Mouse (Mus musculus) hindbrain, embryonic 10.5 days (tissue): Measurements from ENCODE around the gene Selenon. TPM values are rescaled to one million over a fixed set of nuclear protein-coding genes. Genes with fewer than 3 reads are reported as not detected.

Source experiments
- DNase-seq: peaks from one replicate; pipeline ENCODE4 v3.0.0-alpha.2; 2017; ENCODE audit warnings: low spot score
- H3K27ac ChIP-seq: fragments of 300-500 bp; sonication (generic); 2 replicates; pipeline ENCODE4 v1.5.1; 2016; ENCODE audit warnings: mild to moderate bottlenecking, moderate library complexity
- H3K27me3 ChIP-seq: fragments of 300-500 bp; sonication (generic); 2 replicates; pipeline ENCODE4 v1.6.1; 2016; ENCODE audit warnings: mild to moderate bottlenecking; ENCODE audit not compliant: poor library complexity, insufficient read depth, severe bottlenecking
- H3K36me3 ChIP-seq: fragments of 300-500 bp; sonication (generic); 2 replicates; pipeline ENCODE4 v1.6.1; 2016; ENCODE audit warnings: mild to moderate bottlenecking, moderate library complexity
- H3K4me1 ChIP-seq: fragments of 300-500 bp; sonication (generic); replicated peaks from 2 replicates; pipeline ENCODE4 v1.6.1; 2016; ENCODE audit warnings: mild to moderate bottlenecking
- H3K4me3 ChIP-seq: fragments of 300-500 bp; sonication (generic); 2 replicates; pipeline ENCODE4 v1.5.1; 2016; ENCODE audit warnings: mild to moderate bottlenecking, moderate library complexity
- H3K9me3 ChIP-seq: fragments of 300-500 bp; sonication (generic); 2 replicates; pipeline ENCODE4 v1.6.1; 2016; ENCODE audit warnings: mild to moderate bottlenecking, moderate library complexity
- WGBS: fragments of 180-500 bp; shearing (Covaris S2); methylation state at CpG from one replicate; pipeline ENCODE4 v1.1.7; 2016; 5-methylcytosine and 5-hydroxymethylcytosine counted together
- polyA plus RNA-seq: library from polyadenylated mRNA; unstranded; fragments of >200 nt; fragmentation: Nextera tagmentation; extraction: Ambion mirVana; gene quantifications from 2 replicates; pipeline ENCODE4 v1.2.1, GENCODE M21; 2016

Gene Selenon
- polyA plus RNA-seq, 1 experiment from 2014 or later: 8.6 TPM

DNA sequence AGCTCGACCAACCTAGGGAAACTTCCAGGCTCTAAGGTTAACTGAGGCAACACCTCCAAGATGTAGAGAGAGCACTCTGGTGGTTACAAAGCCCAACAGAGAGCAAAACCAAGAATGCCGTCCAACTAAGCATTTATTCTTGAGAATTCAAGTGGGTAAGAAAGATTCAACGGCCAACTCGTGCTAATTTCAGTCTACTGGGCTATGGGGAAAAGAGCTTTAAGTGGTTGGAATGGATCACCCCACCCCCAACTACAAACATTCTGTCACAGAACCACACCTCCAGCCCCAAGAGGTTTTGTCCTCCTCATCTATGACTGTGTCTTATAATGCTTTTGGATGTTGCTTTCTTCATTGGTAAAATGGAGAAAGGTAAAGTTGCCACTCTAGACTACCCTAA lies 19.0 kb downstream of the Selenon start:
- Histone ChIP-seq H3K27ac (no peak overlapping the region), H3K9me3 (no peaks in the 10 kb centered on the region), H3K36me3 (peaks cover 42% of the 10 kb centered on the region), H3K27me3 (no peaks in the 10 kb centered on the region), H3K4me3 (no peak overlapping the region), H3K4me1 (peaks cover 29% of the 10 kb centered on the region)
- DNase-seq: no peak
- 89% methylated on average over 4 of the region's 4 CpGs for WGBS

DNA sequence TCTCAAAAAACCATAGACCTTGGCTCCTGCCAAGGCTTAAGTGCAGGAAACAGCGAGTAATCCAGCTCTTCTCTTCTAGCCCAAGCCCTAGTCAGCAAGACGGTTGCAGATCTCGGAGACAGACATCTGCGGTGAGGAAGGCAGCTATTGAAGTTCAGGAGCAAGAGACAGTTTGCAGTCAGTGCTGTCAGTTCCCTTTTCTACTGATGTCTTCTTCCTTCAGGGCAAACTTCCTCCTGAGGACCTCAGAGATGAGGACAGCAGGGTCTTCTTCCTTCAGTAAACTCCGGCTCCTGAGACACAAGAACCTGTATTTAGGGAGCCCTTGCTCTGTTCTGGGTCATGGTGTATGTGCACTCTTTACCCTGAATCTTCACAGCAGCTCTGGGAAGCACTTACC lies 25.7 kb downstream of the Selenon start:
- H3K36me3 ChIP-seq: peaks cover 100% of the 10 kb centered on the region
- no peaks in the 10 kb centered on the region for H3K9me3 ChIP-seq
- DNase-seq: no peak
- H3K4me3 ChIP-seq: no peak overlapping the region
- H3K27me3 ChIP-seq: no peaks in the 10 kb centered on the region
- 87% methylated on average over 5 of the region's 5 CpGs for WGBS
- no peak overlapping the region for H3K27ac ChIP-seq
- H3K4me1 ChIP-seq: no peaks in the 10 kb centered on the region

DNA sequence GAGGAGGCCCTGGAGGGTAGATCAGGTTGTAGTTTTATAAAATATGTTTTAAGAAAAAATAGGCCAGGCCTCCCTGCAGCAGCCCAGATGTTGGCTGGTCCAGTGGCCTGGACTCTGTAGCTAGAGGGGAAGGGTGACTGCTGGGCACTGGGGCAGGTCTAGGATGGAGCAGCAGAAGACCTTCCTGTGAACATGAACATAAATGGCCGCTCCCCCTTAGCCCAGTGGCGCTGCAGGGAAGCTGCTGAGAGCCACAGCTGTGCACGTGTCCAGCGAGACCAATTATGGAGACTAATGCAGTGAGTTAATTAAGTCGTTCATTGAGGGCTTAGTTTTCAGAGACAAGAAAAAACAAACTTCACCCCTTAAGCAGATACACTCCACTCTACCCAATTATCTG lies 26.2 kb downstream of the Selenon start:
- H3K4me3 ChIP-seq: no peak overlapping the region
- no peak for DNase-seq
- no peaks in the 10 kb centered on the region for H3K27me3 ChIP-seq
- peaks cover 99% of the 10 kb centered on the region for H3K36me3 ChIP-seq
- WGBS: 80% methylated on average over 5 of the region's 5 CpGs
- no peaks in the 10 kb centered on the region for H3K9me3 ChIP-seq
- H3K27ac ChIP-seq: no peak overlapping the region
- no peaks in the 10 kb centered on the region for H3K4me1 ChIP-seq

DNA sequence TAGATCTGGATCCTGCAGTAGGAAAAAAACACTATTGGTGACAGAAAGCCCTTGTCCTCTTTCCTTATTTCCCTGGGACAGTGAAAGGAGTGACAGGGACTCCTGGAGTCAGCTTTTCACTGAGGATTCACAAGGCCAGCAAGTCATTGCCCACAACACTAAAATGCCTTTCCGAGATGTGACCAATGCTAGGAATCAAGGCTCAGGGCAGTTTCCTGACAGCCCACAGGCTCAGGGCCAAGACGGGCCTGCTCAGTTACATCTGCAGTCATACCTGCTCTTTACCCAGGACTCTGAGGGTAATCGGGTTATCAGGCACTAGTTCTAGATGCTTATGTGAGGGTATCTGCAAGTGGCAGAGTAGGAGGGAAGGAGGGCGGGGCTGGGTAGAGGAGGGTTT lies 28.5 kb downstream of the Selenon start:
- H3K36me3 ChIP-seq: peaks cover 92% of the 10 kb centered on the region
- H3K9me3 ChIP-seq: no peaks in the 10 kb centered on the region
- no peak overlapping the region for H3K4me3 ChIP-seq
- H3K4me1 ChIP-seq: no peaks in the 10 kb centered on the region
- 91% methylated on average over 4 of the region's 4 CpGs for WGBS
- H3K27me3 ChIP-seq: no peaks in the 10 kb centered on the region
- H3K27ac ChIP-seq: no peak overlapping the region
- DNase-seq: no peak

- Histone ChIP-seq H3K4me3 (no peak overlapping the region), H3K4me1 (peaks cover 6% of the 10 kb centered on the region; the same call in 1 of the 2 replicates), H3K27me3 (no peaks in the 10 kb centered on the region), H3K27ac (no peak overlapping the region), H3K9me3 (no peaks in the 10 kb centered on the region), H3K36me3 (peaks cover 63% of the 10 kb centered on the region)
- no peak for DNase-seq
These were observed 32.7 kb downstream of the Selenon start for GRCm38 (mm10) chr4:134519281-134519680.

GRCm38 (mm10) chr4:134518541-134518940 lies 33.4 kb downstream of the Selenon start:
- no peaks in the 10 kb centered on the region for H3K27me3 ChIP-seq
- H3K27ac ChIP-seq: no peak overlapping the region
- H3K36me3 ChIP-seq: peaks cover 58% of the 10 kb centered on the region
- no peak overlapping the region for H3K4me3 ChIP-seq
- peaks cover 12% of the 10 kb centered on the region; the same call in 1 of the 2 replicates for H3K4me1 ChIP-seq
- 91% methylated on average over 4 of the region's 4 CpGs for WGBS
- DNase-seq: no peak
- H3K9me3 ChIP-seq: no peaks in the 10 kb centered on the region

DNA sequence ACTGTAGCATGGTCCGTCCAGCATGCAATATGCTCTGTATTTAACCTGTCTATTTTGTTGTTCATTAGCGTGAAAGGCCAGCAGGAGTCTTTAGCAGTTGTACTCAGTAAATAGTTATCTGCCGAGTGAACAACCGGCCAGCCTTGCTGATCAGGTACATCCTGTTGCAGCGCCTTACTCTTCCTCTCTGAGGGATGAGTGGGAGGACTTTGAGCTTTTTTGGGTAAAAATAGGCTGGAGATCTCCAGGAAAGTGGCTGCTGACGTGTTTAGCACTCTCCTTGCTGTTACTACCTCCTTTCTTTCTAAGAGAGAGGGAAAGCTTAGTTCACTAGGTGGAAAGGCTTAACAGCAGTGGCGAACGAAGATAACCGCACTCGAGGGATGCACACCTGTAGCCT lies 34.2 kb downstream of the Selenon start:
- Histone ChIP-seq H3K36me3 (peaks cover 50% of the 10 kb centered on the region), H3K27me3 (no peaks in the 10 kb centered on the region), H3K9me3 (no peaks in the 10 kb centered on the region), H3K27ac (no peak overlapping the region), H3K4me3 (no peak overlapping the region), H3K4me1 (peaks cover 15% of the 10 kb centered on the region)
- 92% methylated on average over 10 of the region's 10 CpGs for WGBS
- no peak for DNase-seq

- DNase-seq: no peak
- Histone ChIP-seq H3K27ac (no peak overlapping the region), H3K36me3 (peaks cover 42% of the 10 kb centered on the region), H3K4me3 (no peak overlapping the region), H3K4me1 (peaks cover 20% of the 10 kb centered on the region), H3K9me3 (no peaks in the 10 kb centered on the region), H3K27me3 (no peaks in the 10 kb centered on the region)
- 84% methylated on average over 8 of the region's 8 CpGs for WGBS
These were observed 35.0 kb downstream of the Selenon start for GRCm38 (mm10) chr4:134516981-134517380.

DNA sequence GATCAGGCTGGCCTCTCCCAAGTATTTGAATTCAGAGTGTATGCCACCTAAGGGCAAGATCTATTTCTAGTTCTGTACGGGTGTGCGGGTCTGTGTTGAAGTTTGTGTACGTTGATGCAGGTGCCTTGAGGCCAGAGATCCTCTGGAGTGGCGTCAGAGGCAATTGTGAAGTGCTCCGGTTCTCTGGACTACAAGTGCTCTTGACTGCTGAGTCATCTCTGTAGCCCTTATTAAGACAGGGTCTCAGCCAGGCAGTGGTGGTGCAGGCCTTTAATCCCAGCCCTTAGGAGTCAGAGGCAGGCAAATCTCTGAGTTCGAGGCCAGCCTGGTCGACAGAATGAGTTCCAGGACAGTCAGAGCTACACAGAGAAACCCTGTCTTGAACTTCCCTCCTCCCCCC lies 36.4 kb downstream of the Selenon start:
- Histone ChIP-seq H3K36me3 (peaks cover 29% of the 10 kb centered on the region), H3K27ac (no peak overlapping the region), H3K9me3 (no peaks in the 10 kb centered on the region), H3K27me3 (no peaks in the 10 kb centered on the region), H3K4me1 (peaks cover 34% of the 10 kb centered on the region), H3K4me3 (no peak overlapping the region)
- 87% methylated on average over 7 of the region's 7 CpGs for WGBS
- no peak for DNase-seq

DNA sequence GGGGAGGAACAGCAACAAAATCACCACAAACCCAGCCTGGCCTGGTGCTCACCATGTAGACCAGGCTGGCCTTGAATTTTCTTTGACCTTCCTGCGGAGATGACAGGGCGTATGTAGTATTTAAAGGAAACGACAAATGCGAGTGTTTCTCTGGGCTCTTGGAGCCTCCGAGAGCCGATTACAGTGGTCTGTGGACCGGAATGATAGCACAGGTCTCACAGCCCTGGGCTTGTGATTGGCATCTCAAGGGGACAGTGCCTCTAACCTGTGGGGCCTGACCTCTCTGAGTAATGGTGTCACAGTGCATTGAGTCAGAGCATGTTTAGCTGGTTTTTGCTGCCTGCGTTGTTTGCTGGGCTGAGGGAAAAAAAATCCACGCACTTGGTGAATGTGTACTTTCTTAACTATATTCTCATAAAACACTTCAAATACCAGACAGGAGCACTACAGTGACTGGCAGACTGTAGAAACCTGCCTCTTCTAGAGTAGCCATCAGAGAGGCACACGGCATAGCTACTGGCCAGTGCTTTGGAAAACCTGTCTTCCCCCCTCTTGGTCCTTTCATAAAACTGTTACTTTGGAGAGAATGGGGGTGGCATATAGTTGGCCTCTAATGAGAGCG lies 37.5 kb downstream of the Selenon start:
- no peak for DNase-seq
- Histone ChIP-seq H3K27ac (no peak overlapping the region), H3K9me3 (no peaks in the 10 kb centered on the region), H3K27me3 (no peaks in the 10 kb centered on the region), H3K36me3 (peaks cover 19% of the 10 kb centered on the region), H3K4me3 (no peak overlapping the region), H3K4me1 (peaks cover 38% of the 10 kb centered on the region)
- WGBS: 90% methylated on average over 11 of the region's 11 CpGs

GRCm38 (mm10) chr4:134512798-134513197 lies 39.2 kb downstream of the Selenon start:
- Histone ChIP-seq H3K27ac (no peak overlapping the region), H3K27me3 (no peaks in the 10 kb centered on the region), H3K36me3 (peaks cover 14% of the 10 kb centered on the region), H3K4me1 (peaks cover 41% of the 10 kb centered on the region), H3K9me3 (no peaks in the 10 kb centered on the region), H3K4me3 (peak overlapping the region; percentile 35)
- WGBS: 28% methylated on average over 15 of the region's 15 CpGs
- DNase-seq: peak; percentile 63

- Histone ChIP-seq H3K4me3 (peak overlapping the region; percentile 65), H3K27ac (peak overlapping the region; percentile 93; the same call in 1 of the 2 replicates), H3K4me1 (peaks cover 41% of the 10 kb centered on the region), H3K36me3 (peaks cover 11% of the 10 kb centered on the region), H3K9me3 (no peaks in the 10 kb centered on the region), H3K27me3 (no peaks in the 10 kb centered on the region)
- DNase-seq: no peak
- 79% methylated on average over 6 of the region's 6 CpGs for WGBS
These were observed 40.2 kb downstream of the Selenon start for GRCm38 (mm10) chr4:134511730-134512129.

GRCm38 (mm10) chr4:134510845-134511411 lies 41.0 kb downstream of the Selenon start, which contains the start of gene Aunip:
Gene Aunip (plus strand): TSS chr4:134510999.
- peak within 1 kb of the TSS; percentile 93 for H3K27ac ChIP-seq
- H3K27me3 ChIP-seq: no peaks in the 10 kb centered on the region
- H3K9me3 ChIP-seq: no peaks in the 10 kb centered on the region
- under 1% methylated on average over 42 of the region's 42 CpGs for WGBS
- peak; percentile 95 for DNase-seq
- peaks cover 41% of the 10 kb centered on the region for H3K4me1 ChIP-seq
- H3K4me3 ChIP-seq: peak within 1 kb of the TSS; percentile 65
- peaks cover 11% of the 10 kb centered on the region for H3K36me3 ChIP-seq
